Mouse (Mus musculus): ENCODE measurements around the gene Efna5. TPM values are rescaled to one million over a fixed set of nuclear protein-coding genes. Genes with fewer than 3 reads are reported as not detected.
A peak's percentile ranks its signal among the peaks of the same experiment; 100 is the strongest.

The Efna5 gene
- total and polyA plus RNA-seq, 2 experiments = 0.94 to 2.1 TPM

- H3K36me3 ChIP-seq (ENCODE audit: control insufficient read depth, insufficient read depth, low read length) = no peaks in the 10 kb centered on the region
- H3K9ac ChIP-seq (ENCODE audit: low read depth, low read length) = no peak overlapping the region
- 0 out of 2 replicates have a peak, but pooled peaks cover 4% of the 10 kb centered on the region for H3K79me2 ChIP-seq (ENCODE audit: control insufficient read depth, insufficient read depth, low read length)
- peaks cover 7% of the 10 kb centered on the region for H3K4me1 ChIP-seq (ENCODE audit: control insufficient read depth, insufficient read depth, low read length)
- no peaks in the 10 kb centered on the region for H3K27me3 ChIP-seq (ENCODE audit: control insufficient read depth, insufficient read depth, low read length)
- H3K4me3 ChIP-seq (ENCODE audit: insufficient read depth, low read depth, low read length) = no peak overlapping the region
- WGBS = 85% methylated on average over 3 of the region's 3 CpGs
- DNase-seq (ENCODE audit: extremely low read depth, low read depth, low spot score) = no peak
- no peak overlapping the region for H3K27ac ChIP-seq (replicated peaks; ENCODE audit: insufficient read depth, low read depth, low read length)
- TF ChIP-seq CTCF (IDR thresholded peaks at IDR 0.05; ENCODE audit: low read depth, low read length) = no peak
- TF ChIP-seq POLR2A (IDR thresholded peaks at IDR 0.05; ENCODE audit: extremely low read depth, insufficient read depth, low read length) = no peak
Observed at GRCm38 (mm10) chr17:62776710-62777109, 104.4 kb downstream of the Efna5 start.

- Histone ChIP-seq H3K4me1 (ENCODE audit: control insufficient read depth, insufficient read depth, low read length) (peaks cover 7% of the 10 kb centered on the region), H3K79me2 (ENCODE audit: control insufficient read depth, insufficient read depth, low read length) (0 out of 2 replicates have a peak, but pooled peaks cover 4% of the 10 kb centered on the region), H3K4me3 (ENCODE audit: insufficient read depth, low read depth, low read length) (no peak overlapping the region), H3K36me3 (ENCODE audit: control insufficient read depth, insufficient read depth, low read length) (no peaks in the 10 kb centered on the region), H3K9ac (ENCODE audit: low read depth, low read length) (no peak overlapping the region), H3K27me3 (ENCODE audit: control insufficient read depth, insufficient read depth, low read length) (no peaks in the 10 kb centered on the region), H3K27ac (replicated peaks; ENCODE audit: insufficient read depth, low read depth, low read length) (no peak overlapping the region)
- 76% methylated on average over 2 of the region's 2 CpGs for WGBS
- TF ChIP-seq POLR2A (IDR thresholded peaks at IDR 0.05; ENCODE audit: extremely low read depth, insufficient read depth, low read length) (no peak), CTCF (IDR thresholded peaks at IDR 0.05; ENCODE audit: low read depth, low read length) (no peak)
- DNase-seq (ENCODE audit: extremely low read depth, low read depth, low spot score) = peak; percentile 23
Observed at GRCm38 (mm10) chr17:62775976-62776375, 105.1 kb downstream of the Efna5 start.

GRCm38 (mm10) chr17:62775401-62775800 is 105.7 kb downstream of the Efna5 start:
- H3K27ac ChIP-seq (replicated peaks; ENCODE audit: insufficient read depth, low read depth, low read length) = no peak overlapping the region
- peaks cover 7% of the 10 kb centered on the region for H3K4me1 ChIP-seq (ENCODE audit: control insufficient read depth, insufficient read depth, low read length)
- WGBS = 87% methylated on average over 5 of the region's 5 CpGs
- H3K4me3 ChIP-seq (ENCODE audit: insufficient read depth, low read depth, low read length) = no peak overlapping the region
- no peak for DNase-seq (ENCODE audit: extremely low read depth, low read depth, low spot score)
- no peaks in the 10 kb centered on the region for H3K36me3 ChIP-seq (ENCODE audit: control insufficient read depth, insufficient read depth, low read length)
- TF ChIP-seq POLR2A (IDR thresholded peaks at IDR 0.05; ENCODE audit: extremely low read depth, insufficient read depth, low read length) (no peak), CTCF (IDR thresholded peaks at IDR 0.05; ENCODE audit: low read depth, low read length) (no peak)
- no peaks in the 10 kb centered on the region for H3K27me3 ChIP-seq (ENCODE audit: control insufficient read depth, insufficient read depth, low read length)
- H3K9ac ChIP-seq (ENCODE audit: low read depth, low read length) = no peak overlapping the region
- 0 out of 2 replicates have a peak, but pooled peaks cover 4% of the 10 kb centered on the region for H3K79me2 ChIP-seq (ENCODE audit: control insufficient read depth, insufficient read depth, low read length)

GRCm38 (mm10) chr17:62774749-62775148 is 106.4 kb downstream of the Efna5 start:
- WGBS = 87% methylated on average over 7 of the region's 7 CpGs
- peaks cover 7% of the 10 kb centered on the region for H3K4me1 ChIP-seq (ENCODE audit: control insufficient read depth, insufficient read depth, low read length)
- TF ChIP-seq CTCF (IDR thresholded peaks at IDR 0.05; ENCODE audit: low read depth, low read length) = no peak
- TF ChIP-seq POLR2A (IDR thresholded peaks at IDR 0.05; ENCODE audit: extremely low read depth, insufficient read depth, low read length) = no peak
- no peak overlapping the region for H3K27ac ChIP-seq (replicated peaks; ENCODE audit: insufficient read depth, low read depth, low read length)
- H3K4me3 ChIP-seq (ENCODE audit: insufficient read depth, low read depth, low read length) = no peak overlapping the region
- no peaks in the 10 kb centered on the region for H3K27me3 ChIP-seq (ENCODE audit: control insufficient read depth, insufficient read depth, low read length)
- H3K9ac ChIP-seq (ENCODE audit: low read depth, low read length) = no peak overlapping the region
- DNase-seq (ENCODE audit: extremely low read depth, low read depth, low spot score) = no peak
- no peaks in the 10 kb centered on the region for H3K36me3 ChIP-seq (ENCODE audit: control insufficient read depth, insufficient read depth, low read length)
- H3K79me2 ChIP-seq (ENCODE audit: control insufficient read depth, insufficient read depth, low read length) = 0 out of 2 replicates have a peak, but pooled peaks cover under 1% of the 10 kb centered on the region

- TF ChIP-seq CTCF (IDR thresholded peaks at IDR 0.05; ENCODE audit: low read depth, low read length) (no peak), POLR2A (IDR thresholded peaks at IDR 0.05; ENCODE audit: extremely low read depth, insufficient read depth, low read length) (no peak)
- no peak overlapping the region for H3K4me3 ChIP-seq (ENCODE audit: insufficient read depth, low read depth, low read length)
- DNase-seq (ENCODE audit: extremely low read depth, low read depth, low spot score) = no peak
- 85% methylated on average over 4 of the region's 4 CpGs for WGBS
- no peak overlapping the region for H3K27ac ChIP-seq (replicated peaks; ENCODE audit: insufficient read depth, low read depth, low read length)
- no peaks in the 10 kb centered on the region for H3K79me2 ChIP-seq (ENCODE audit: control insufficient read depth, insufficient read depth, low read length)
- H3K9ac ChIP-seq (ENCODE audit: low read depth, low read length) = no peak overlapping the region
- no peaks in the 10 kb centered on the region for H3K27me3 ChIP-seq (ENCODE audit: control insufficient read depth, insufficient read depth, low read length)
- no peaks in the 10 kb centered on the region for H3K4me1 ChIP-seq (ENCODE audit: control insufficient read depth, insufficient read depth, low read length)
- H3K36me3 ChIP-seq (ENCODE audit: control insufficient read depth, insufficient read depth, low read length) = no peaks in the 10 kb centered on the region
Observed at GRCm38 (mm10) chr17:62766705-62767104, 114.4 kb downstream of the Efna5 start.

GRCm38 (mm10) chr17:62765165-62765564 is 116.0 kb downstream of the Efna5 start:
- H3K27me3 ChIP-seq (ENCODE audit: control insufficient read depth, insufficient read depth, low read length) = no peaks in the 10 kb centered on the region

More at GRCm38 (mm10) chr17:62765165-62765564, 116.0 kb downstream of the Efna5 start:
- TF ChIP-seq CTCF (IDR thresholded peaks at IDR 0.05; ENCODE audit: low read depth, low read length) = no peak
- Histone ChIP-seq H3K36me3 (ENCODE audit: control insufficient read depth, insufficient read depth, low read length) (no peaks in the 10 kb centered on the region), H3K4me1 (ENCODE audit: control insufficient read depth, insufficient read depth, low read length) (no peaks in the 10 kb centered on the region), H3K79me2 (ENCODE audit: control insufficient read depth, insufficient read depth, low read length) (no peaks in the 10 kb centered on the region), H3K9ac (ENCODE audit: low read depth, low read length) (no peak overlapping the region), H3K4me3 (ENCODE audit: insufficient read depth, low read depth, low read length) (no peak overlapping the region), H3K27ac (replicated peaks; ENCODE audit: insufficient read depth, low read depth, low read length) (no peak overlapping the region)
- DNase-seq (ENCODE audit: extremely low read depth, low read depth, low spot score) = no peak
- WGBS = 77% methylated on average over 4 of the region's 4 CpGs
